Mouse (Mus musculus) c-Kit-positive CD71-positive TER-119-positive erythroid progenitor cells, embryonic 14.5 days (primary cell): ENCODE measurements at regions not wholly inside any gene's neighbourhood (a gene's known extent, or its start where the extent isn't known, plus 50 kb on each side); places are given as distances from the start of the nearest gene placed in this dataset.
A peak's percentile ranks its signal among the peaks of the same experiment; 100 is the strongest.

Source experiments
- DNase-seq: peaks from one replicate; pipeline ENCODE4 v3.0.0-alpha.2; 2013; ENCODE audit warnings: low spot score

DNA sequence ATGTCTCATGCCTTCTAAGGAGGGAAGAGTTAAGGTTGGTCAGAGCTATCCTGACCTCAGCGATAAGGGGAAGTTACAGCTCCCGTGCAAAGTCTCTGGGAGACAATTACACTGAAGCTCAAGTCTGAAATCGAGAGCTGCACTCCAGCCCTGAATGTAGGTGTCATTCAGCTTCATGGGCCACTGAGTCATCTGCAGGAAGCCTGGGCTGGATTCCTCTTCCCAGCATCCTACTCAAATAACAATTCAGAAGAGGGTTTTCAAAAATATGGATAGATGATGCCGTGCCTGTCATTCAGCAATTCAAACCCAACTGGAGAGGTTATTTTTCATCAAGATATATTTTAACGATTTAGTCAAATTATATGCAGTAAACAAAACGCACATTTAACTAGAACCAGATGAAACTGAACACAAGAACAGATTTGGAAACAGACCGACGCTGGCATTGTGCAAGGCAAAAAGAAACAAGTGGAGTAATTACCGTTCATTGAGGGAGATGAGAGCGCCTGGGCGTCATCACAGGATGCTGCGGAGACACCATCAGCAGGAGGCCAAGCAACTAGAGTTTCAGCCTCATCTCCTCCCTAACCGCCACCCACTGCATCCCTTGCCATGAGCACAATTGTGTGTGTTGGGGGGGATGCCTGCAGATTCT lies 57.8 kb upstream of the Cfap46 start:
- no peak for DNase-seq

DNA sequence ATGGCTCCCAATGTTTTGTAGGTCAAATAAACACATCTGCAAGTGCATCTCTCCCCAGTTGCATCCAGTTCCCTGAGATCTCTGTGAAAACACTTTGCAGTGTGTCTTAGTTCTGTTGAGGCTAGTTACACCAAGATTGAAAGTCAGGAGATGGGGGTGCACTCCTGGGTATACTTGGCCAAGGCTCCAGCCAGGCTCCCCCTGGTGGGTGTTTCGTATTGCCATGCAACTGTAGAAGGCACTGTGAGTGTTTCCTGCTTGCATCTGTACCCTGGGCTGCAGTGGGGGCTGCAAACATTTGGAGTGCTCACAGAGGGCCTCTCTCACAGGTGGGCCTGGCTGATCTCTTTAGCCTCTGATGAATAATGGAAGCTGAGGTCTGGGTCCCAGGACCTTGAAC lies 63.2 kb upstream of the Cfap46 start:
- peak; percentile 9 for DNase-seq

DNA sequence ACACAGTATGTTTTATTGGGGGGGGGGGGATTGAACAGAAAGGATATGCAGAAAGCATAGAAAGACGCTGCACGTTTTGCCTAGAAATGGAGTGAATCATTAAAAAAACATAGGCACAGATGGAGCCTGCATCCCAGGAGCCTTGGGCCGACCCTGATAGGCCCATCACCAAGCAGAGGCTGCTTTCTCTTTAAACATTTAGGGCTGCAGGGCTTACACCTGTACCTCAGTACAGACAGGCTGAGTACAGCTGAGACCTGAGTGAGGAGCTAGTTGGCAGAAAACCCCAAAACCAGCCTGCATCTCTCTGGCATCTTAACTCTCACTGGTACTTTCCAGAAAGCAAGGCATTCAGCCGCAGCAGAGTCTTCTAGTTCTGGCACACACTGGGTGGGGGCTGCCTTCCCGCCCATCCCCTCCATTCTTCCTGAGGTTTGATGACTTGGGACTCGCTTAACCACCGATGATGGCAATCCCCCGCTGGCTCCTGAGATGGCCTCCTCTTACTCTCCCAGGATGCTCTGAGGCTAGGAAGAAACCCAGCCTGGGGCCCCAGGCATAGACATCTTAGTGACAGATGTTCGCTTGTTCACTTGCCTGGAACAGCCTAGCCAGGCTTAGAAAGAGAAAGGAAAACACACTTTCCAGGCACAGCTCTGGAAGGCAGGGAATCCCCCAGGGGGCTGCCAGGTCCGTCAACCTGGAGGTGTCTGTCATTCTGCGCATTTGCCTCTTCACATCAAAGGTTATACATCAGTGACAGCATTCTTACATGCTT lies 63.9 kb upstream of the Cfap46 start:
- DNase-seq, result no peak

DNA sequence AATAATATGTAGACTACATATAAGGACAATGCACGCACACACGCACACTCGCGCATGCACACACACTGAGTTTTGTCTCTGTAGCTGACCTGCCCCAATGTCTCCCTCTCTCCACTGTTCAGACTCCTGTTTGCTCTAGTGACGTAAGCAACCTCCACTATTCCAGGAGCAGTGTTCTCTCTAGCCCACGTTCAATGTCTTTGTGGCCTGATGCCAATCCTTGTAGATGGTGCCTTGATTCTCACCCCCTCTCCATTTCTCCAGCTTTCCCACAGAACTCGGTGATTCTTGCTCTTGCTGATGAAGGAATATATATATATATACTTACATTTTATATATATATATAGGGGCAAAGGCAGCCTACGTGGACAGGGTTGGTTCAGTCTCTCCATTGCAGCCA lies 71.4 kb upstream of the Cfap46 start:
- no peak for DNase-seq

DNA sequence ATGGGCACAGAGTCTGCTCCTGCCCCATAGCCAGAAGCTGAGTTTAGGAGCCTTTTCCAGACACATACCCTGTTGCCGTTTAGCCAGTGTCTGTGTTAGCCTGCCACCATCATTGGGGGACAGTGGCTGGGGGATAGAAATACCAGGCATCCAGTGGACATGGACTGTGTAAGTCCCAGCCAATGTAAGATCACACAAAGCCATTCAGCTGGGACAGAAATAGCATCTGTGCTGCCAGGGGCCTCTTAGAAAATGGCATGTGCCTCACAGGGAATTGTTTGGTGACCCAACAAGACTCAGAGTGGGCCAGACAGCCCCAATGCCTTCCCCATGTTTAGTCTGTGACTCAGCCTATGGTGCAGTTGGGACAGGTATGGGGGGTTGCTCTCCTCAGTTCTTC lies 71.5 kb upstream of the Adgra1 start:
- no peak for DNase-seq

DNA sequence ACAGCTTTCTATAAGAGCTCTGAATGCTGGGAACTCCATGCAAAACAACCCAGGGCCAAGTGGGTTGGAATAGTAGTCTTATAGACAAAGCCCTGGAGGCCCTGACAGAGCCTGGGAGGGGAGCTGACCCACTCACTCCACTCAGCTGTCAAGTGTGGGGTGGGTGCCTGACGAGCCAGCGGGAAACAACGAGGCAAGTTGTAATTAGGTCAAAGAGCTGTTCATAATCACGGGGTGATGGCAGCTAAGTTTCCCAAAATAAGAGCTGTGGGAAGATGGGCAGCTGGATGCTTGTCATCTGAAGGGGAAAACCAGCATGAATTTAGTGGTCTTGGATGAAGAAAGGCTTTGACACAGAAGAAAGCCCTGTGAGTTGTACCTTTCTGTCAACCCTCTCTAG lies 70.7 kb upstream of the Adgra1 start:
- no peak for DNase-seq

DNA sequence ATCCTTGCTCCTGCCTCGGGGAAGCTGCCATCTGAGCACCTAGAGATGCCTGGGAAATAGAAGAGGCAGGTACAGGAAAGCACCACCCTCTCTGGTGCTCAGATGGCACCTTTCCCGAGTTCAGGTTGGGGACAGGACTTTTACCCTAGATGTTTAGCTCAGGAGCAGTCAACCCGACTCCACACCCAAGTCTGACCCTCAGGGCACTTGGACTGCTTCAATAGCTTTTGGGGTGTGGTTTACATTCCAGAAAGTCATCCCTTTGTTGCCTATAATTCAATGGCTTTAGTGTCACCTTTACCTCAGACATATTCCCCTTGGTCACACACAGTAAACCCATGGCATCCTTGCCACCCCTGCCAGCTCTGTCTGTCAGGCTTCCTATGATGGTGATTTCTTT lies 67.7 kb upstream of the Adgra1 start:
- no peak for DNase-seq

DNA sequence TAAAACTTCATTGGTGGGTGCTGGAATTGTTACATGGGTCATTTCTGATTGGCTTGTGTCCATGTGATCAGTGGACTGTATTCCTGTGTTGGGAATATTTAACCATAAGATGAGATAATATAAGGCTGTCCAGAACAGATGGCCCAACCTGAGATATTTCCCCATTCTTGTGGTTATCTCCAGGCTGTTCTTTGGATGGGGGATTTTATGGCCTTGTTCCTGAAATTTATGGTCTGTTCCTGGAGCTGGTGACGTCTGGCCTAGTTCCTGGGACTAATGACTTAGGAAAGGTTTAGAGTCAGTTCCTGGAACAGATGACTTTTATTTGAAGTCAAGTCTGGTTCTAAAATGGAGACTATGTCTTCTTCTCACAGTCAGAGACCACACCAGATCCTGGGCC lies 64.8 kb upstream of the Adgra1 start:
- no peak for DNase-seq

DNA sequence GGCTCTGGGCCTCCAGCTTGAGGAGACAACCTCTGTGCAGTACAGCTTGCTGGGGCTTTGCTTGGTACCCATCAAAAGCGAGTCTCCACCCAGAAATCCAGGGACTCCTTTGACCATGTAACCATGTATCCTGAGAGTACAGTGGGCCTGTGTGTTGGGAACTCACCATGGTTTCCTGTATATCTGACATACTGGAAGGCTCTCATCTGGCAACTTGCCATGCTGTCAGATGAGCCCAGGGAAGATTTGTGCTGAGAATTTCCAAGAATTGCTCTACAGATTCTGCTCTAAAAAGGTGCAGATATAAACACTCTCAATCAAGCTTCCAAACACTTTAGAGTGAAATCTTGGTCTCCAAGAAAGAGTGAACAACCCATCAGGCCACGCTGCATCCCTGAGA lies 56.7 kb upstream of the Adgra1 start:
- DNase-seq, result no peak

DNA sequence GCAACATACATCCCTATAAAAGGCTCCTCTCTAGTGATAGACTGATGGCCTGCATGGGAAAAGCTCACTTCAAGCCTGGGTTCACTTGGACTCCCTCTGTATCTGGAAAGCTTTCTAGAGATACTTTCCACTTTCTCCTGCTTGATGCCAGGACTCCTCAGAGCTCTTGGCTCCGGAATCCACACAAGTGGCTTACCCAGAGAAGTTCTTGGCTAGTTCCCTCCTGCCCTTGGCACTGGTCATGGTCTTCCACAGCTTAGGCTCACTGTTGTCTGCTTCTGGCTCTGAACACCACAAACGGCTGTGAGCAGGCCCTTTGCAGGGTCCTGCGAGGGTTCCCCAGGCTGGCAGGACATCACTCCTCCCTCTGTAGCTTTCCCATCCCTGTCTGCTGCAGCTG lies 54.1 kb upstream of the Adgra1 start:
- DNase-seq, result no peak

DNA sequence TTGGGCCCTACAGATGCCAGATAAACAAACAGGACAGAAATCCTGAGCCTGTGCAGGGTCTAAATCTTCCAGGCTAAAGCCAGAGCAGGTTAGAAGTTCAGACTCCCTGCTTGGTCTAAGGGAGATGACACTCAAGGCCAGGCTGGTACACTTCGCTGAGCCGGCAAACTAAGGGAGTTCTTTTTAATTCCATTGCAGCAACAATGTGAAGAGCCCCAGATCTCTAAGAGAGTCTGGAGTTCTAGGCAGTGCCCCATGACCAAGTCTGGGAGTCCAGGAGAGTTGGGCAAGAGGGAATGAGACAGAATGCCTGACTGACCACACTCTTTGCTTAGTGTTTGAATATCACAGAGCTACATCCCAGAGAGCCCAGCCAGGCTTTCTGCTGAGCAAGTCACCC lies 52.5 kb upstream of the Adgra1 start:
- no peak for DNase-seq
